Mouse (Mus musculus) lung, postnatal 0 days (tissue): ENCODE data around the gene Esrra.

ENCODE experiments used
- CTCF ChIP-seq: IDR thresholded peaks from 2 replicates; pipeline ENCODE4 v1.5.1; 2016; ENCODE audit warnings: antibody characterized with exemption, mild to moderate bottlenecking
- EP300 ChIP-seq: IDR thresholded peaks from 2 replicates; pipeline ENCODE4 v1.6.1; 2016; ENCODE audit warnings: antibody characterized with exemption, mild to moderate bottlenecking, control low read depth

- no peak for TF ChIP-seq CTCF
- no peak for TF ChIP-seq EP300
These were observed 12.0 kb upstream of the Esrra start for GRCm38 (mm10) chr19:6933436-6934194.
